Mouse (Mus musculus) embryonic fibroblast, embryonic 13.5 days (primary cell): ENCODE results near the gene Dpysl5. TPM values are rescaled to one million over a fixed set of nuclear protein-coding genes. Genes with fewer than 3 reads are reported as not detected.

Experiments
- H3K27ac ChIP-seq: 2 replicates; pipeline ENCODE4 v1.5.1; 2012; ENCODE audit warnings: low read length, control low read depth, inconsistent platforms; ENCODE audit not compliant: insufficient read depth
- H3K4me1 ChIP-seq: 2 replicates; pipeline ENCODE4 v1.6.1; 2011; ENCODE audit warnings: low read length; ENCODE audit not compliant: control insufficient read depth, insufficient read depth
- H3K4me3 ChIP-seq: 2 replicates; pipeline ENCODE4 v1.5.1; 2011; ENCODE audit warnings: mild to moderate bottlenecking, control low read depth, low read length; ENCODE audit not compliant: insufficient read depth
- CTCF ChIP-seq: IDR thresholded peaks from 2 replicates; pipeline ENCODE4 v1.5.1; 2011; ENCODE audit warnings: mild to moderate bottlenecking, control low read depth, low read length, moderate library complexity, borderline replicate concordance; ENCODE audit not compliant: insufficient read depth
- POLR2A ChIP-seq: IDR thresholded peaks from 2 replicates; pipeline ENCODE4 v1.6.1; 2011; ENCODE audit warnings: low read depth, mild to moderate bottlenecking, control low read depth, low read length, moderate library complexity
- polyA plus RNA-seq: library from polyadenylated mRNA; stranded (reverse); fragments of >200 nt; gene quantifications from 2 replicates; pipeline ENCODE4 v1.2.4, GENCODE M21; 2011; ENCODE audit warnings: low read depth; ENCODE audit not compliant: missing spikeins, insufficient read length

Dpysl5 gene
- polyA plus RNA-seq, 1 experiment = not detected

DNA sequence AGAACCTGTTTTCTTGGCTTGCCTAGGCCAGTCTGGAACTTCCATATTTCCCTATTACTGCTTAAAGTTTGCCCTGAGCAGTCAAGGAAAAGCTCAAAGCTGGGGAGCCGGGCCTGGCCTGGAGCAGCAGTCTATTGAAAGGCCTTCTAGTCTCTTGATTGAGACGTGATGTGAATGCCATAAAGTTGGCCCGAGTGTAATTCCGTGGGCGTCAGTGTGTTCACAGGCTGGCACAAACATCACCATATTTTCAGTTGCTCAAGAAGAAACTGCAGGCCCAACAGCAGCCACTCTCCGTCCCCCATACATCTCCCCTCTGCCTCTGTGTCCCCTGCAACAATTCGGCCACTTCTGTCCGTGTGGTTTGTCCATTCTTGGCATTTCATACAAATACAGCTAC, 10.6 kb downstream of the Dpysl5 start:
- Histone ChIP-seq H3K27ac (no peak overlapping the region), H3K4me3 (no peak overlapping the region)
- no peak for TF ChIP-seq POLR2A
- TF ChIP-seq CTCF = no peak

DNA sequence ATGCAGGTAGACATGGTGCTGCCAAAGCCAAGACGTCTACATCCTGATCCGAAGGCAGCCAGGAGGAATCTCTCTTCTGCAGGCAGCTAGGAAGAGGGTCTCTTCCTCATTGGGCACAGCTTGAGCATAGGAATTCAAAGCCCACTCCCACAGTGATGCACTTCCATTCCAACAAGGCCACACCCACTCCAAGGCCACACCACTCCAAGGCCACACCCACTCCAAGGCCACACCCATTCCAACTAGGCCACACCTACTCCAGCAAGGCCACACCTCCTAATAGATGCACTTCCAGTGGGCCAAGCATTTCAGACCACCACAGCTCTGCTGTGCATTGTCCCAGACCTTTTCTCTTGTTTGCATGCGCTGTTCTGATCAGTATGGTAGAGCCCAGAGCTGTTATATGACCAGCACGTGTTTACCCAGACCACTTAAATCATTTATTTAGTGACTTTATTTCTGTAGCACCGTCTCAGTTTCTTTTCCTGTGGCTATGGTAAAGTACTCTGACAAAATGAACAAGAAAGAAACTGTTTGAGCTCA, 14.9 kb downstream of the Dpysl5 start:
- Histone ChIP-seq H3K4me3 (no peak overlapping the region), H3K27ac (no peak overlapping the region), H3K4me1 (no peaks in the 10 kb centered on the region)
- no peak for TF ChIP-seq POLR2A
- no peak for TF ChIP-seq CTCF

More for the DNA sequence above, 10.6 kb downstream of the Dpysl5 start:
- no peaks in the 10 kb centered on the region for H3K4me1 ChIP-seq

DNA sequence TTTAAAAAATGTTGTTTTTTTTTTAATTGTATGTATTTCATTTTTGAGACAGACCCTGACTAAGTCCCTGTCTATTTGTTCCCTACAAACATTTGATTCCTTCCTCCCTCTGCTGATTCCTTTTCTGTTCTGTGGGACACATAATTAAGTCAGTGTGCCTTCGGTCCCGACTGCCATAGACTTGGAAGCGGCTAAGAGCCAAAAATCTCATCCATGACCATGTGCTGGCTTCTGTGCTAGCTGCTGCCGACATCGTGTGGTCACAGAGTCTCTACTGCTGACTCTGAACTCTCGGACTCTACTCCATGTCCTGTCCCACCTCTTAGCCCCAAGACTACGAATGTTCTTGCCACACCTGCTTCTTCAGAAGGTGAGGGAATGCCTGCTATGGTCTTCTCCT, 21.1 kb downstream of the Dpysl5 start:
- Histone ChIP-seq H3K27ac (no peak overlapping the region), H3K4me3 (no peak overlapping the region), H3K4me1 (no peaks in the 10 kb centered on the region)
- TF ChIP-seq CTCF (no peak), POLR2A (no peak)

DNA sequence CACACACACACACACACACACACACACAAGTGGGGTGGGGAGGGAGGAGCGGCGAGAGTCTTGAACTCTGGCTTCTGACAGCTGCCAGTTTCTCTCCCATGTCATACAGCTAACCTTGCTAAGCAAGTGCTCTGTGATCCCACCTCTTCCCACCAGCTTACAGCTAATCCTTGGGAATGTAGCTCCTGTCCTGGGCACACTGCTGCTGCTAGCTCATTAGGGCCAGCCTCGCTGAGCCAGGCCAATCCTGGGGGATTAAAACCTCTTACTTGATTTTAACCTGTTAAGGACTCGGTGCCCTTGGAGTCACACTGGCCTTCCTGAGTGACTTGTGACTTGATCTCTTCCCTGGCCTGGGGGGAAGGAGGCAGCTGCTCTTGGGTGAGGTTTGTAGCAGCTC, 23.3 kb downstream of the Dpysl5 start:
- Histone ChIP-seq H3K27ac (no peak overlapping the region), H3K4me1 (no peaks in the 10 kb centered on the region), H3K4me3 (no peak overlapping the region)
- TF ChIP-seq POLR2A (no peak), CTCF (no peak)

DNA sequence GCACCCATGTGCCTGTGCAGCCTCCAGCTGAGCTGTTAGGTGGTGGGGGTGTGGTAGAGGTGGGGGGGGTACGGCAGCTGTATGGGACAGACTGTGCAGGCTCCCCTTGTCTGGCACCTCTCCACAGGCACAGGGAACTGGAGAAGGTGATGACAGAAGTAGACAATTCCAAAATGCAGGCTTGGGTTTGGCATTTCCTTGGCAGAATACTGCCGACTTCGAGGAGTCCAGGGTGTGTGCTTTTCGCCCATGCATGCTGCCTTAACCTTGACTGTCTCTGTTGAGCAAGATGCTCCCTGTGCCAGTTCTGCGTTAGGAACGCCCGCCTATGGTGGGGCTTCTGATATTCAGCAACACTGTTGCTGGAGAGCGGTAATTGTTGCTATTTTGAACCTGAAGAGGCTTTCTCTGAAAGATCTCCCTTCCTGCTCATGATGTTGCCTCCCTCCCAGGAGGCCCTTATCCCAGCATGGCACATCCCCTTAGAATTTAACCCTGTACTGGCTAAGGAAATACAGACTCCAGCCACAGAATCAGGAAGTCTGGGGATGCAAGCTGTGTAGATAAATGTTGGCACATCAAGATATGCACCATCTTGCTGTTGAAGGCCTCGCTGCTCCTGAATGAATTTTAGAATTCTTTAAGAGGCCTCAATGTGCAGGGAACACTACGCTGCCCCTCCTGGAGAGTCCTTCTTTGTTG, 26.9 kb downstream of the Dpysl5 start:
- TF ChIP-seq POLR2A (no peak), CTCF (no peak)
- H3K4me3 ChIP-seq = no peak overlapping the region
- no peak overlapping the region for H3K27ac ChIP-seq
- no peaks in the 10 kb centered on the region for H3K4me1 ChIP-seq

DNA sequence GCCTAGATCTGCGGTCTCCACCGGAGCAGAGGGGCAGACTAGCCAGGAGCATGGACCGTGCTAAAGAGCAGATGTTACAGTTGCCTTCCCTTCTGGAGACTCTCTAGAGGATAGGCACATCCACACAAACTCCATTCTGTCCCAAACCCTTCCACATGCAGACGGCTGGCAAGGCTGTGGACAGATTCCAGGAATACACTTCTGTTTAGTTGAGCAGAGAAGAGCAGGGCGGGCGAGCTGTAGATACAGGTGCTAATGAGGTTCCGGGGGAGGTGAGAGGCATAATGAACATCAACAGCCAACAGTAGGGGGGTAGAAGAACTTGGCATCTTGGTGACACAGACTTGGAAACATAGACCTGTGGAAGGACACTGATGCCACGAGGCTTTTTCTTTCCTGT, 28.2 kb downstream of the Dpysl5 start:
- H3K4me3 ChIP-seq = no peak overlapping the region
- no peak overlapping the region for H3K27ac ChIP-seq
- TF ChIP-seq CTCF (no peak), POLR2A (no peak)
- H3K4me1 ChIP-seq = no peaks in the 10 kb centered on the region

DNA sequence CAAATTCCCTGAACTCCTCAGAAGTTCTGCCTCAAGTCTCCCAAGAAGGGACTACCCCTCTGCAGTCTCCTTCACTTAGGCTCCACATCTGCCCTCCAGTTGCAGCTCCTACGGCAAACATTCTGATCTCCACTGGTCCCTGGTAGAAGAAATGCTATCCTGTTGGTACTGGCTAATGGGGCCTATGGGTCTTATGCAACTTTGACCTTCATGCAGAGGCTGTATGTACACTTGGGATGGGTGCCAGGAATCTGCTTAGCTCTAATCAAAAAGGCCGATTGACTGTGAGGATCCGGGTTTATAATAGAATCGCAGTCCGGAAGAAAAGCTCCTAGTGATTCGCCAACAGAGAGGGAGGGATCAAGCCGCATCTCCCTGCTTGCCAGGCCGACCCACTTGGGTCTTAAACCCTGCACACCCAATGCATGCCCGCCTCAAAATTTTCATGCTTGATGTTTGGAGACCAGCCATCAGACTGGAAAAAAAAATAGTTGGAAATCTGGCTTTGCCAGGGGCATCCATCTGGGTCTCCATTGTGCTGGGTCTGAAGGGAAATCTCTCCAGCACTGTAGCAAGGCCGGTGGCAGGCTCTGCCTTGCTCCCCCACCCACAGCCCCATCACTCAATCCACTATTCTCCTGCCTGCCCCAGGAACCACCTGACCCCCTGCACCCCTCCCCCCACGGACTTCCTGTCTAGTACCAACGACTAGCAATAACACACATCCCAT, 38.4 kb downstream of the Dpysl5 start:
- Histone ChIP-seq H3K4me3 (no peak overlapping the region), H3K4me1 (no peaks in the 10 kb centered on the region), H3K27ac (no peak overlapping the region)
- TF ChIP-seq POLR2A (no peak), CTCF (no peak)

DNA sequence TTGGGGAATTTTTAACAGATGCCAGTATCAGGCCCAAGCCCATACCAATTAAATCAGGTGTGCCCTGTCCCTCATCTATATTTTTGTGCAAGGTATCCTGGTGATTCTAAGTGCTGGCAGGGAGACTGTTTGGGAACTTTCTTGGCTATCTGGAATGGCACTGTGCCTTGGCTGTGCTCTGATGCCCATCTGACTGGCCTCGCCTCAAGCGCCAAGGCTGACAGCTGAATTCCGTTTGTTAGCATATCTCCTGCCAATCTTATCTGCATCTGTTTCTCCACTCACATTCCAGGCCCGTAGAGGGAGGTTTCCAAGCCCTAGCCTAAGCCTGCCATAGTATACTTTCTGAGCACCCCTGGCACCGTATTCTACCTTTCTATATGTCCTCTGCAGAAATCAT, 39.7 kb downstream of the Dpysl5 start:
- TF ChIP-seq CTCF = no peak
- no peak for TF ChIP-seq POLR2A
- Histone ChIP-seq H3K27ac (no peak overlapping the region), H3K4me1 (no peaks in the 10 kb centered on the region), H3K4me3 (no peak overlapping the region)

DNA sequence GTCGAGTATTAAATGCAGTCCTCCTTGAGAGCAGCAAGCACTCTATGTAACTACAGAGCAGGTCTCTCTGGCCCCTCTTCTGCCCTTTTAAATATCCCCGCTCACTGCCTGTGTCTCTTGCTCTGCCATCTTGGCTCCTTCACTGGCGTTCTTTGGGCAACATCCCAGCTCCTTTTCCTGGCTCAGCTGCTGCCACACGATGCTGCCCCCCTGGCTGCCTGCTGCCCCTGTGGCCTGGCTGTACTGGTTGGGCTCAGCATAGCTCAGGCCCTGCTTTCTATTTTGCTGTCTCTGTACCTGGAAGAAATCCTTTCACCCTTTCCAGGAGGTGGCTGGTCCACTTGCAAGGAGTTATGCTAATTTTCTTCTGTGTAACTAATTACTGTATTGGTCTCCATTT, 41.8 kb downstream of the Dpysl5 start:
- no peak for TF ChIP-seq CTCF
- TF ChIP-seq POLR2A = no peak
- Histone ChIP-seq H3K4me3 (no peak overlapping the region), H3K4me1 (no peaks in the 10 kb centered on the region), H3K27ac (no peak overlapping the region)

DNA sequence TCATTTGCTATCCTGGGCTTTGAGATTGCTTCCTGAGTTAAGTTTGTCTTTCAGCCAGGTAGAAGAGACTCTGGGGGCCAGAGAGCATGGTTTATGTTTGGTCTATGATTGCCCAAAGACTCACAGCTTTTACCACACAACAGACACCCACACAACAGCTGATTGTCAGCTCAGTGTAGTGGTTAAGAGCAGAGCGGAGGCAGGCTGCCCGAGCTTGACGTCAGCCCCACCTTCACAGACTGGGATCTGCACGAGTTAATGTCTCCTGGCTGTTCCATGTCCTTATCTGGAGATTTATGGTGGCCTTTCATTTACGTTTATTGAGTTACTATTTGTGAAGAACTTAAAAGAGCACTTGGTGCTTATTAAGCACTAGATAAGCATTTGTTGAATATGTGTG, 43.9 kb downstream of the Dpysl5 start:
- no peaks in the 10 kb centered on the region for H3K4me1 ChIP-seq
- no peak overlapping the region for H3K27ac ChIP-seq
- no peak overlapping the region for H3K4me3 ChIP-seq
- TF ChIP-seq POLR2A = no peak
- no peak for TF ChIP-seq CTCF
